Mouse (Mus musculus) midbrain, embryonic 15.5 days (tissue): ENCODE measurements around the gene Tanc2. TPM values are rescaled to one million over a fixed set of nuclear protein-coding genes. Genes with fewer than 3 reads are reported as not detected.
A peak's percentile ranks its signal among the peaks of the same experiment; 100 is the strongest.

Experiments
- ATAC-seq: fragments of 200-750 bp; cut with Nextera tagmentation; replicated peaks from 2 replicates; pipeline ENCODE4 v1.8.0; 2017; ENCODE audit warnings: moderate TSS enrichment
- H3K27ac ChIP-seq: fragments of 300-500 bp; sonication (generic); 2 replicates; pipeline ENCODE4 v1.5.1; 2015; ENCODE audit warnings: mild to moderate bottlenecking, inconsistent platforms
- H3K27me3 ChIP-seq: fragments of 300-500 bp; sonication (generic); replicated peaks from 2 replicates; pipeline ENCODE4 v1.6.1; 2015; ENCODE audit warnings: inconsistent platforms
- H3K36me3 ChIP-seq: fragments of 300-500 bp; sonication (generic); replicated peaks from 2 replicates; pipeline ENCODE4 v1.6.1; 2015; ENCODE audit warnings: inconsistent platforms
- H3K4me1 ChIP-seq: fragments of 300-500 bp; sonication (generic); 2 replicates; pipeline ENCODE4 v1.6.1; 2015; ENCODE audit warnings: inconsistent platforms
- H3K4me2 ChIP-seq: fragments of 300-500 bp; sonication (generic); 2 replicates; pipeline ENCODE4 v1.6.1; 2015; ENCODE audit warnings: inconsistent platforms, mild to moderate bottlenecking, moderate library complexity
- H3K4me3 ChIP-seq: fragments of 300-500 bp; sonication (generic); 2 replicates; pipeline ENCODE4 v1.5.1; 2015; ENCODE audit warnings: mild to moderate bottlenecking, inconsistent platforms
- H3K9ac ChIP-seq: fragments of 300-500 bp; sonication (generic); 2 replicates; pipeline ENCODE4 v1.6.1; 2015; ENCODE audit warnings: mild to moderate bottlenecking, inconsistent platforms
- H3K9me3 ChIP-seq: fragments of 300-500 bp; sonication (generic); 2 replicates; pipeline ENCODE4 v1.6.1; 2016; ENCODE audit warnings: inconsistent platforms
- whole genome bisulfite sequencing: fragments of 180-500 bp; shearing (Covaris S2); methylation state at CpG from one replicate; pipeline ENCODE4 v1.1.7; 2015; ENCODE audit warnings: mixed read lengths; 5-methylcytosine and 5-hydroxymethylcytosine counted together
- polyA plus RNA-seq: library from polyadenylated mRNA; unstranded; fragments of >200 nt; fragmentation: Nextera tagmentation; extraction: Ambion mirVana; gene quantifications from 2 replicates; pipeline ENCODE4 v1.2.1, GENCODE M21; 2015

Gene Tanc2
- 45.4 and 52.8 TPM in 2 replicates for polyA plus RNA-seq

DNA sequence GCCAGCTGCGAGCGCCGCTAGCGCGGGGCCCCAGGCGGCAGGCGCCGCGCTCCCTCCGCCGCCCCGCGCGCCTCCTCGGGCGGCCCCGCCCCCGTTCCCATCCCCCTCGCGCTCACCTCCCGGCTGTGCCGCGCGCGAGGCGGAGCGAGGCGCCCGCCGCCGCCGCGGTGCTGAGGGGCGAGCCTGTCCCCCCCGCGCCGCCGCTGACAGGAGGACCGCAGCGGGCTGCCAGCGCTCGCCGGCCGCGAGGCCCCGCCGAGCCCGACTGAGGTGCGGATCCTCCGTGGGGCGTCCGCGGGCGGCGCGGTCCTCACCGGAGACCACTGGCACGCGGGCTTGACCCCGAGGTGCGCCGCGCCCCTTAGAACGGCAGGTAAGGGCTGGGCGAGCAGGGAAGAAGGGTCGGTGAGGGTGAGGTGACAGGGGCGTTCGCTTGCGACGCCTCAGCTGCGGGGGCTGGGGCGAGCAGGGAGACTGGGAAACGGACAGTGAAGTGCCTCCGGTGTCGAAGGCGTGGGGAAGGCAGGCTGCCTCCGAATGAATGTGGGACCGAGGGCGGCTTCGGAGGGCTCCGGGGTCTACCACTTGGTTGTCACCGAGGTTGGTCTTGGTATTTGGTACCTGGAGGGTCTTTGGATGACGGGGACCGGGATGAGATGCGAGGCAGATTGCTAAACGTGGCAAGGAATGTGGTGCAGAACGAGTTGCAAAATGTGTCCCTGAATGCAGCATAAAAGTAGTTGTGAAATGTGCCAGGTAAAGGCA lies at the start of gene Tanc2:
TSS of gene Tanc2 (plus strand) at position 110 of the 765 bp plus-strand sequence.
- Histone ChIP-seq H3K9me3 (no peaks in the 10 kb centered on the region), H3K9ac (peak within 1 kb of the TSS; percentile 99), H3K36me3 (no peaks in the 10 kb centered on the region), H3K27me3 (no peaks in the 10 kb centered on the region), H3K4me3 (peak within 1 kb of the TSS; percentile 94), H3K4me1 (peaks cover 9% of the 10 kb centered on the region), H3K4me2 (peak within 1 kb of the TSS; percentile 61), H3K27ac (peak within 1 kb of the TSS; percentile 98)
- peak; percentile 90 for ATAC-seq
- under 1% methylated on average over 72 of the region's 87 CpGs for WGBS

DNA sequence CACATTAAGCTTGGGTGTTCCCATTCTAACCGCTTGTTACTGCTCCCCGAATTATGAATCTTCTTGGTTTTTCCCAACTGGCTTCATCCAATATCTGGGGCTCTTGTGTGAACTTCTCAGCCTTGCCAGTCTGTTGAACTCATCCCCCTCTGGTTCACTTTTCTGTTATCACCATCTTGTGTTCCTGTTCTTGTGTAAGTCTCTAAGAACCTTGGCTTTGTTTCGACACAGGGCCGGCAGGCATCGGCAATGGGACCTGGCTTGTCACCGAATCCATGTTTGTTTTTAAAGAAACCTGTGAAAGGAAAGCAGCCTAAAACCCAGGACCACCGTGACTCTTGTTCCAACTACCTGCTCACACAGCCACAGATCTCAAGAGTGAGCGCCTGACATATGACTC lies 49.0 kb upstream of the Tanc2 start:
- Histone ChIP-seq H3K9me3 (no peaks in the 10 kb centered on the region), H3K27me3 (no peaks in the 10 kb centered on the region), H3K9ac (no peak overlapping the region), H3K4me3 (no peak overlapping the region), H3K4me1 (no peaks in the 10 kb centered on the region), H3K27ac (no peak overlapping the region), H3K4me2 (no peak overlapping the region), H3K36me3 (no peaks in the 10 kb centered on the region)
- WGBS = 93% methylated on average over 8 of the region's 8 CpGs
- ATAC-seq = no peak

- no peaks in the 10 kb centered on the region for H3K9me3 ChIP-seq
- H3K9ac ChIP-seq = no peak overlapping the region
- WGBS = 84% methylated on average over 4 of the region's 4 CpGs
- H3K4me2 ChIP-seq = no peak overlapping the region
- no peak for ATAC-seq
- no peaks in the 10 kb centered on the region for H3K36me3 ChIP-seq
- H3K4me3 ChIP-seq = no peak overlapping the region
- no peak overlapping the region for H3K27ac ChIP-seq
- no peaks in the 10 kb centered on the region for H3K4me1 ChIP-seq
- no peaks in the 10 kb centered on the region for H3K27me3 ChIP-seq
These were observed 48.4 kb upstream of the Tanc2 start for GRCm38 (mm10) chr11:105541366-105541765.

DNA sequence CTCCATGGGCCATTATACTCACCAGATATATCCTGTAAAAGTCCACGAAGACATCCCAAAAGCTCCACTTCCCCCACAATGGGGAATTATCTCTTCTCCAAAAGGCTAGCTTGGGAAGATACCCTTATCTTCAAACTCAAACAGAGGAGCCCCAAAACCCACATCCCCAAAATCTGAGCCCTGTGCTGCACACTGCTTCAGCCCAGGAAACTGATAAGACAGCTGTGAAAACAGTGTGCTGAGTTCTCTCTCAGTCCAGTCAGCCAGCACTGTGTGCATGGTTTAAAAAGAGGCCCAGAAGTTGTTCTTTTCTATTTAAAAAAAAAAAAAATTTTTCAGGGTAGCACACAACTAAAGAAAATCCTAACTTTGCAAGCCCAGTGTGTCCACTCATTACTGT lies 47.7 kb upstream of the Tanc2 start:
- Histone ChIP-seq H3K9ac (no peak overlapping the region), H3K27ac (no peak overlapping the region), H3K9me3 (no peaks in the 10 kb centered on the region), H3K4me3 (no peak overlapping the region), H3K4me1 (no peaks in the 10 kb centered on the region), H3K4me2 (no peak overlapping the region), H3K27me3 (no peaks in the 10 kb centered on the region), H3K36me3 (no peaks in the 10 kb centered on the region)
- ATAC-seq = no peak
- 30% methylated on average over 1 of the region's 1 CpGs for WGBS

GRCm38 (mm10) chr11:105545801-105546200 lies 44.0 kb upstream of the Tanc2 start:
- H3K27me3 ChIP-seq = no peaks in the 10 kb centered on the region
- H3K4me3 ChIP-seq = no peak overlapping the region
- no peak for ATAC-seq
- H3K36me3 ChIP-seq = no peaks in the 10 kb centered on the region
- H3K9me3 ChIP-seq = no peaks in the 10 kb centered on the region
- WGBS = 42% methylated on average over 8 of the region's 8 CpGs
- H3K9ac ChIP-seq = no peak overlapping the region
- H3K27ac ChIP-seq = no peak overlapping the region
- no peak overlapping the region for H3K4me2 ChIP-seq
- no peaks in the 10 kb centered on the region for H3K4me1 ChIP-seq

GRCm38 (mm10) chr11:105546393-105546792 lies 43.4 kb upstream of the Tanc2 start:
- Histone ChIP-seq H3K27me3 (no peaks in the 10 kb centered on the region), H3K9ac (no peak overlapping the region), H3K36me3 (no peaks in the 10 kb centered on the region), H3K9me3 (no peaks in the 10 kb centered on the region), H3K27ac (no peak overlapping the region), H3K4me3 (no peak overlapping the region), H3K4me1 (no peaks in the 10 kb centered on the region), H3K4me2 (no peak overlapping the region)
- 60% methylated on average over 6 of the region's 6 CpGs for WGBS
- ATAC-seq = no peak

DNA sequence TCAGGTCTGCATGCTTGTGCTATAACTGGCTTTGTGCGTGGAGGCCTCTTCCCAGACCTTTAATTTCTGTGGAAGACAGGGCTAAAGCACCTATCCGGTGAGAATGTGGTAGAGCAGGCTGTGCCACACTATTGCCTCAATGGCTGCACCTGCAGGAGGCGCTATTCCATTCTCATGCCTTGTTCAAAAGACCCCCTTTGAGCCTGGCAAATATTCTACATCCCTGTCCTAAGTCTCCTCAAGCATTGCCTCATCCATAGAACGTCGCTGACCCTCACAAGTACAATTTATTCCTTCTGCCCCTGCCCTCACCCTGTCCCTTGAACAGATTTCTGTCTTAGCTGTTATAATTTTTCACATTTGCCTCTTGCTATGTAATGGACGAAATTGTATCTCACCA lies 41.4 kb upstream of the Tanc2 start:
- no peaks in the 10 kb centered on the region for H3K9me3 ChIP-seq
- H3K27ac ChIP-seq = no peak overlapping the region
- H3K4me2 ChIP-seq = no peak overlapping the region
- ATAC-seq = no peak
- H3K27me3 ChIP-seq = no peaks in the 10 kb centered on the region
- no peaks in the 10 kb centered on the region for H3K4me1 ChIP-seq
- H3K4me3 ChIP-seq = no peak overlapping the region
- no peaks in the 10 kb centered on the region for H3K36me3 ChIP-seq
- H3K9ac ChIP-seq = no peak overlapping the region
- WGBS = 89% methylated on average over 6 of the region's 6 CpGs

- H3K4me1 ChIP-seq = no peaks in the 10 kb centered on the region
- no peak for ATAC-seq
- no peak overlapping the region for H3K9ac ChIP-seq
- 83% methylated on average over 9 of the region's 9 CpGs for WGBS
- no peaks in the 10 kb centered on the region for H3K36me3 ChIP-seq
- H3K4me3 ChIP-seq = no peak overlapping the region
- no peak overlapping the region for H3K27ac ChIP-seq
- no peak overlapping the region for H3K4me2 ChIP-seq
- no peaks in the 10 kb centered on the region for H3K9me3 ChIP-seq
- no peaks in the 10 kb centered on the region for H3K27me3 ChIP-seq
These were observed 40.3 kb upstream of the Tanc2 start for GRCm38 (mm10) chr11:105549164-105550121.

DNA sequence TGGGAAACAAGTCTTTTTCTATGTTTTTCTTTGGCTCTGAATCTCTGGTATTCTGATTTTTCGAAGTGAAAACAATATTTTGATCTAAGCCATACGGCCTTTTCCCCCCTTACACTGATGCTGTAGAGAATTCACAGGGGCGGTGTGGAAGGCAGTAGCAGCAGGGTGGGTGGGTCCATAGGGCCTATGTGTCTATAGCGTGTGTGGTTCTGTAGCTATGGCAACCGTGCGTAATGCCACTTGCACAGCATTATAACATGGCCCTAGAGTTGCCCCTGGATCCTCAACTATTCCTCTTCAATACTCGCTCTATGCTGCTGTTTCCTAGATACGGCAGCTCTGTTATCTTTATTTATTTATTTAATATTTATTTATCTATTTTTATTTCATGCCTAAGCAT lies 32.5 kb upstream of the Tanc2 start:
- ATAC-seq = peak; percentile 83
- no peak overlapping the region; the same call in 1 of the 2 replicates for H3K4me2 ChIP-seq
- no peak overlapping the region for H3K4me3 ChIP-seq
- H3K9me3 ChIP-seq = no peaks in the 10 kb centered on the region
- WGBS = 45% methylated on average over 8 of the region's 8 CpGs
- peak overlapping the region; percentile 69 for H3K27ac ChIP-seq
- H3K27me3 ChIP-seq = no peaks in the 10 kb centered on the region
- no peak overlapping the region for H3K9ac ChIP-seq
- no peaks in the 10 kb centered on the region for H3K36me3 ChIP-seq
- peaks cover 13% of the 10 kb centered on the region for H3K4me1 ChIP-seq

DNA sequence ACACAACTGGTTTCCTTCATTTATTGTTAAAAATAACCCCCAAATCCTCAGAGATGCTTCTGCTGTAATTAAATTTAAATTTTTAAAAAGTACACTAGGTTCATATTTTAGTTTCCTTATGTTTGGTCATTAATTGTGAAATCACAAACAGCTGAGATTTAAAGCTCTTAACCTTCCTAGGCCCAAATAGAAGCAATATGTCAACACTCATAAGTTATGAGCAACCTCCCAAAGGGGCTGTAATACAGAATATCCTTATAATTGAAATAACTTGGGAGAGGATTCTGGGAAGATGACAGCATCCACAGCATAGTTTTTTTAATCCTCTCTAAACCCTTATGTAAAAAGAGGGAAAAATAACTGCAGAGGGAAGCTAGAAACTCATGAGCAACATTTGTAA lies 31.7 kb upstream of the Tanc2 start:
- H3K9ac ChIP-seq = no peak overlapping the region
- no peaks in the 10 kb centered on the region for H3K27me3 ChIP-seq
- H3K4me1 ChIP-seq = peaks cover 13% of the 10 kb centered on the region
- no peak overlapping the region for H3K27ac ChIP-seq
- no peak overlapping the region for H3K4me2 ChIP-seq
- no peak for ATAC-seq
- no peak overlapping the region for H3K4me3 ChIP-seq
- no peaks in the 10 kb centered on the region for H3K36me3 ChIP-seq
- no peaks in the 10 kb centered on the region for H3K9me3 ChIP-seq

DNA sequence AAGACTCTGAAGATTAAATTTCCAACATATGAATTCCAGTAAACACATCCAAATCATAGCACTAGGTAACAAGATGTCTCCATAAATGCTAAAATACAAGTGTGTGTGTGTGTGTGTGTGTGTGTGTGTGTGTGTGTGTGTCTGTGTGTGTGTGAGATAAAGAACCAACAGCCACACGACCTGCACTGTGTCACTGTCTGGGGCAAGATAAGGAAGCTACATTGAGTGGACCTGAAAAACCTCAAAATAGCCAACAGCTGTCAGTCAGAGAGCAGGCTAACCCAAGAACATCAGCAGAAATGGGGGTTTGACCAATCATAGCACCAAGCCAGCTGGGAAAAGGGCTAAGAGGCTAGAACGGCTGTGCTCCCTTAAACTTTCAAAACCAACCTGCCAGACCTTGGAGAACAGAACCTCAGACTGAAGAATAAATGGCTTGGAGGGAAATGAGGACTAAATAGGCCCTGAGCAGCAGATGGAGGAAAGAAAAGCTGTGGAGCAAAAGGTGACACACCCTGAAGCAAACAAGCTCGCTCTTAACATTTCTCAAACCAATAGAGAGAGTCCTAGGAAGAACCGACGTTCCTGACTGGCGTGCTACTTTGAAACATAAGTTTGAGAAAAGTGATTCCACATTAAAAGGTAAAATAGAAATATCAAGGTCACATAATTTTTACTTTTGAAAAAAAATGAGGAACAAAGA lies 30.8 kb upstream of the Tanc2 start:
- WGBS = 82% methylated on average over 6 of the region's 6 CpGs
- Histone ChIP-seq H3K27me3 (no peaks in the 10 kb centered on the region), H3K9ac (no peak overlapping the region), H3K36me3 (no peaks in the 10 kb centered on the region), H3K4me2 (no peak overlapping the region), H3K4me1 (peaks cover 13% of the 10 kb centered on the region), H3K4me3 (no peak overlapping the region), H3K27ac (no peak overlapping the region), H3K9me3 (no peaks in the 10 kb centered on the region)
- ATAC-seq = no peak

- Histone ChIP-seq H3K4me2 (no peak overlapping the region), H3K4me3 (no peak overlapping the region), H3K9me3 (no peaks in the 10 kb centered on the region), H3K4me1 (no peaks in the 10 kb centered on the region), H3K27me3 (no peaks in the 10 kb centered on the region), H3K27ac (no peak overlapping the region), H3K9ac (no peak overlapping the region), H3K36me3 (no peaks in the 10 kb centered on the region)
- ATAC-seq = no peak
- WGBS = 89% methylated on average over 3 of the region's 3 CpGs
These were observed 26.2 kb upstream of the Tanc2 start for GRCm38 (mm10) chr11:105563546-105563945.
